Mouse (Mus musculus) spleen, adult 12 weeks (tissue): Measurements from ENCODE around the gene Atxn1.

Experiments
- DNase-seq: peaks from one replicate; pipeline ENCODE4 v3.0.0; 2022; ENCODE audit warnings: low spot score

Atxn1 gene

DNA sequence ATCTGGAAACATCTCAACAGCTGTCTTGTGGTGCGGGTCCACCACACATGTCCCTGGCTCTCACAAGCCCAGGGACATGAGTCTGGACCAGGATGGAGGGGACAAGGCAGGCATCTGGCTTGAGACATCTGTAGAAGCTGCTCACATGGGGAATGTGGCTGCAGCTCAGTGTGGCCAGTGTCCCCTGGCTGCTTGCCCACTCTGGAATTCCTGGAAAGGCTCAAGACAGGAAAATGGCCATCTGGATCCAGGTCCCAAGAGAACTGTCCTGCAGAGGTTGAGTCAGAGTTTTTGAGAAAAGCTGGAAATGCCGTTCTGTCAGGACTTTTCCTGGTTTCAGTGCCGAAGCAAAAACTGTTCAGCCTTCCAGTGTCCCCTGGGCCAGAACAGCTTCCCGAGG lies 388.6 kb downstream of the Atxn1 start:
- no peak for DNase-seq

DNA sequence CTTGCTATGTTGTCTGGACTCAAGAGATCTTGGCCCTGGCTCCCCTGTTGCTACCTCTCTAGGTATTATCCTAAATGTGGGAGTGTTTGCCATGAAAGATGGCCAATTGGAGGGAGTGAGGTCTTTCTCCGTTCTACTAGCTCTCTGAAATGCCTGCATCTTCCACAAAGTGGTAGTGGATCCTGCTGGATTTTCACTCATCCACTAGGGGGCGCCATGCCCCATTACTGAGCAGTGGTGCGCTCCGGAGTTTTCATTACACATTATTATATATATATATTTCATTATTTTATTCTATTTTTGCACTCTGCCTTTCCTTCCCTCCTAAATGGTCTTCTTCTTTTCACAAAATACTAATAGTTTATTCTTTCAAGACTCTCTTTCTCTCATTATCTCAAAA lies 392.0 kb downstream of the Atxn1 start:
- DNase-seq, result peak; percentile 4

DNA sequence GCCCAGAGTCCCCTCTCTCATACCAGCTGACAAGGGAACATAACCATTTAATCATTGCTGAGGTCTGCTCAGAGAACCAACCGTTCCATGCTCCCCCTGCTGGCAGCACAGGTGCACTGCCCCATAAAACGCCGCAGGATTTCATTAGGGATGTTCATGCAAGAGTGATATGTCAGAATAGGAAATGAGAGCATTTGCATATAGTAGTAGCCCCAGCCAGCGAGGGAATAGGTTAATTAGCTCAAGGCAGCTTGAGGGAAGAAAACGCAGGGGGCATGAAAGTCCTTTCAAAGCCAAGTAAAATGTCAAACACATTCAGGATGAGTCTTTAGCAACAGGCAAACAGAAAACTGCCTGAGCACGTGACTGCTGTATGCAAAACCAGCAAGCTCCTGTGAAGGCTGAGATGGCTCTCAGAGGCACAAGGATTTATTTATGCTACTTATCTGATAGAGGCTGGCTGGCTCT lies 393.0 kb downstream of the Atxn1 start:
- DNase-seq, result peak; percentile 45

DNA sequence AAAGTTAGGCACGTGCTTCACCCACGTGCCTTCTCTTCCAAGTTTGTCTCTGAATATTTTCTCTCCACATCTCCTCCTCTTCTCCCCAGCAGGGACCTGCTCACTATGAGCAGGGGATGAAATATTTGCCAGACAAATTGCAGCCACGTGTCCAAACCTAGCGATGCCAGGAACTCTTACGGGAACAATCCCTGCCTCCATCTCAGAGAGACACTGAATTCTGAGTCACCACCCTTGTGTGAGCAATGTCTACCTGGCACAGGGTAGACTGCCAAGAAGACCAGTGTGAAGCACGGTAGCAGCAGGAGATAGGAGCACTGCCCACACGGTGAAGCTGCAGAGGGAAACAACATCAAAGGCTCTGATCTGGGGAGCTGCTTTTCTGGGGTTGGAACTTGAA lies 394.9 kb downstream of the Atxn1 start:
- DNase-seq, result no peak

DNA sequence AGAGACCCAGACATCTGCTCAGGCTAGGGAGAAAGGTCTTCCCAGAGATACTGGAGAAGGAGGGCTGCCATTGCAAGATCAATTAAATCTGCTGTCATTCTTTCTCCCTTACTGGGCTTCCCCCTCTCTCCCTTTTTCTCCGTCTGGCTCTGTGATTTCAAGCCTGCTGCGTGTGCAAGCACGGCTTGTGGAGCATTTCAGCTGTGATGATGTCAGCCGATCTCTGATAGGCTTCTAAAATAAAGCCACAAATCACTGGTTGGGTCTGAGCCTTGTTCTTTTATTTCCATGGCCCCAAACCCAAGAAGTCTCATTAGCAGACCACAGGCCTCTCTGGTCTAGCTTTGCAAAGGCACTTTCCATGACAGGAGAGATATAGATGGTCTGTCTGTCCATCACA lies 399.9 kb downstream of the Atxn1 start:
- DNase-seq, result no peak

GRCm38 (mm10) chr13:45562011-45562410 lies 402.8 kb downstream of the Atxn1 start:
- DNase-seq, result no peak

GRCm38 (mm10) chr13:45560543-45560942 lies 404.3 kb downstream of the Atxn1 start:
- no peak for DNase-seq

GRCm38 (mm10) chr13:45559258-45559657 lies 405.6 kb downstream of the Atxn1 start:
- DNase-seq, result no peak

DNA sequence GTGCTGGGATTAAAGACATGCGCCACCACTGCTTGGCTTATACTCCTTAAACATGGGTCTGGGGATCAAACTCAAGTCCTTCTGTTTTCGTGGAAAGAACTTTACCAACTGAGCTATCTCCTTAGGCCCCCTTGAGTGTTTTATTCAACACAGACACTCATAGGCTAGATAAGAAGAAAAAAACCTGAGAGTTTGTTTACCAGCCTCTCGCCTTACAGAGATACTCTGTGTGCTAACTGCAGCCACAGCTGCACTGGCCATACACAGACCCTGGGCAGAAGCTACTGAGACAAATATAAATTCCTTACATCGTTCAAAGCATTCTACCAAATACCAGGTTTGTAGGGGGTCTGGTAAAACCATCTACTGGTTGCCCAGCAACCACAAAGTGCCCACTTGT lies 406.4 kb downstream of the Atxn1 start:
- no peak for DNase-seq

DNA sequence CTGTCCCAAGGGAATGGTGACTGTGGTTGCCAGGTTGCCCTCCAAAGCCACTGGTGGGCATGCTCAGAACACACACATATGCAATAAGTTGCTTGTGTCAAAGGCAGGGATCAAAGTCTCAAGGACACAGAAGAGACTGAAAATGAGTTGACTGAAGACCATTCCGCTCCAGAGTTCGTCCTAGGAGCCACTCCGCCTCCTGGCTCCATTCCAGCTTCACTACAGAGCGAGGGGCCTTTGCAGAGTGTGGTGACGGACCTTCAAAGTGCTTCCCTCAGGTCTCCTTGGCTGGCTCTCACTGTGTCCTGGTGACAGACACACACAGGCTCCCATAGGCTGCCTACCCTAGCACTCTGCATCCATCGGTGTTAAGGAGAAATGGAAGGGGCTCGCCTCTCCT lies 411.1 kb downstream of the Atxn1 start:
- DNase-seq, result no peak

DNA sequence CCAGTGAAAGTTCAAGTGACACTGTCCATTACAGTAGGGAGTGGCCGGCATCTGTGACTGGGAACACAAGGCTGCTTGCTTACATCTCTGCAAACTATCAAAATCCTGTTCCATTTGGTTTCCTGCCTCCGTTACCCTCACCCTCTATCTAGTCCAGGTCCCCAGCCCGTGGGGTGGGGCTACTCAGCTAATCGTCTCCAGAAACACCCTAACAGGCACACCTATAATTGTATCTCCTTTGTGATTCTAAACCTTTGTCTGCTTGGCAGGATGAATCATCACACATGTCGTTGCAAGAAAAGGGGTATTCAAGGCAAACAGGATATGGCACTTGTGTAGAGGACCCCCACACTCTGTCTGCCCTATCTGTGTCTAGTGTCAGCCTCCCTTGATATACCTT lies 417.3 kb downstream of the Atxn1 start:
- DNase-seq, result no peak

DNA sequence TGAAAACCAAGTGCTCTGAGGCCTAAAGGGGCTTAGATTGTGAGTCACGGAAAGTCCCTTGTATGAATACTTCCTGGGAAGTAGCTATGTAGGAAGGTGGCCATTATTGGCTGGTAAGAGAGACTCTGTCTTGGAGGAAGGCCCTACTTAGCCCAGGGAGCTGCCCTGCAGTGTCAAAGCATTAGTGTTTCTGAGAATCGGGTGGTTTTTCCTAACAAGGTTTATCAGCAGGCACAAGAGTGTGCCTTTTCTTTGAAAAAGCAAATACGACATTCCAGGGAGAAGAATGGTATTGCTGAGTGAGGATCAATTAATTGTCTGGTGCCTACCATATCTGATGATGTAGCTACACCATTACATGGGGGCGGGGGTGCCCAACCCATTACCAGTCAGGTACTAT lies 417.9 kb downstream of the Atxn1 start:
- no peak for DNase-seq

DNA sequence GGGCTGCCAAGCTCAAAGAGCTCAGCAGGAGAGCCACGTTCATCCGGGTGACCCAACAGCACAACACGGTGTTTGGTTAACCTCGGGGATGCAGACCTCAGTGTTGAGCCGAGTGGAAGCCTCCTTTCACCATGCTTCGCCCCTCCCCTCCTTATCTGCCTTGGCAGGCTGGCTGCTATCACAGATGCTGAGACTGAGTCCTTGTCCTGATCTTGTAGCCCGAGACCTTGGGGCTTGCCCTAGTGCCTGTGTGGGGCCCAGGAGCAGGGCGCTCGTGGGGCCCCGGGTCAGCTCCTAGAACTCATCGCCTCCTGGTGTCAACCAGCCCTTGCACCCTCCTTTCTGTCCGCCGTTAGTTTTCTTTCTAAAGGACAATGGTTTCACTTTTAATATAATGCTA lies 418.8 kb downstream of the Atxn1 start:
- no peak for DNase-seq

DNA sequence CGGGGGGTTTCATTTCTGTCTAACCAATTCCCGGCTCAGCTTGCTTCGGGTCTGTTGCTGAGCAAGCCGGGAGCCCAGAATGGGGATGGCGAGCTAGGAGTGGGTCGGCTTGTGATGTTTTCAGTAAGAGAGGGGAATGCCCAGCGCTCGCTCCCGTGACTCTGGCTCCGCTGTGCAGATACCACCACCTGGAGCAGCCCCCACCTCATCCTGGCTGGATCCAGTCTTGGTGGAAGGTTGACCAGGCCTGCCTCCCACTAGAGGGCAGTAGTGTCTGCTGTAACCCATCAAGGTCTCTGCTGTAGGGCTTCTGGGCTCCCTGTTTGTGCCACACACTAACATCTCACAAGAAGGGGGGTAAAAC lies 425.6 kb downstream of the Atxn1 start:
- no peak for DNase-seq

GRCm38 (mm10) chr13:45538532-45539204 lies 426.1 kb downstream of the Atxn1 start:
- no peak for DNase-seq

DNA sequence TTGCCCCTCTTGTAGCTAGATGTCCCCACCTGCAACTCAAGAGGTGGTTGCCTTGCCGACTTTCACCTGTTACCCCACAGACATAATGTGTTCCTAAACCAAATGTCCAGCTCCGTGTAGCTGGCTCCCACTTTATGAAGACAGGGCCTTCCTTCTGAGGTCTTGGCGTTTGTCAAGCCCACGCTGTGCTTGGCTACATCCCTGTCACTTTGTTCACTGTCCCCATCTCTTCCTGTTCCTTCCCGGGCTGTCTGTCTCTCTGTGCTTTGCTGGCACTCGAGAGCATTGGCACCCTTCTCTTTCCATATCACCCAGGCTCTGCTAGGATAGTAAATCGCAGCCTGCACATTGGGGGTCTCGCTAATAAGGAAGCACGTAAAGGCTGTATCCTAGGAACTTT lies 426.7 kb downstream of the Atxn1 start:
- DNase-seq, result no peak

- no peak for DNase-seq
Measured at GRCm38 (mm10) chr13:45537110-45537509, 427.7 kb downstream of the Atxn1 start.

DNA sequence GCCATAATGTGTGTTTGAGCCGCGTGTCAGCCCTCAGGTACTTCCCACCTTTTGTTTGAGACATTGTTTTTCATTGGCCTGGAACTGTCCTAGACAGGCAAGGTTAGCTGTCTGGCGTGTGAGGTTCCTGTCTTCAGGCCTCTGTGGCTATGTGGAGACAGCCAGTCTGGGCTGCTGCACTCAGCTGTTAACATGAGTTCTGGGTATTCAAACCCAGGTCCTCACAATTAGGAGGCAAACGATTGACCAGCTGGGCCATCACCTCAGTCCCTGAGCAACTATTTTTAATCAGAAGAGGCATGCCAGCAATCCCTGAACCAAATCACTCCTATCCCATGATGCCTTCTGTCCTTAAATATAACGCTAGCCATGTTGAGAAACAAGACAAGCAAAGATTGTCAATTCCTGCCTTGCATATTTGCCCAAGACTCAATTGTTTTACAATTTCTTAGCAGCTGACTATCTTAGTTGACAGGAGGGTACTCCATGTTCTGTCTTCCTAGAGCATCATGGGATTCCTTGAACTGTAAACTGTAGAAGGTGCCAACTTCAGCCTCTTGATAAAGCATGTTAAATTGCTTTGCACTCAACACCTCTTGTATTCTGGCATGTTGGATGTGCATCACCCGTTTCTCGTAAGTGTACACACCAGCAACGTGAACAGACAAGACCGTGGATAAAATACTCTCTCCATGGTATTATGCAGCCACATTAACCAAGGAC lies 428.9 kb downstream of the Atxn1 start:
- no peak for DNase-seq

DNA sequence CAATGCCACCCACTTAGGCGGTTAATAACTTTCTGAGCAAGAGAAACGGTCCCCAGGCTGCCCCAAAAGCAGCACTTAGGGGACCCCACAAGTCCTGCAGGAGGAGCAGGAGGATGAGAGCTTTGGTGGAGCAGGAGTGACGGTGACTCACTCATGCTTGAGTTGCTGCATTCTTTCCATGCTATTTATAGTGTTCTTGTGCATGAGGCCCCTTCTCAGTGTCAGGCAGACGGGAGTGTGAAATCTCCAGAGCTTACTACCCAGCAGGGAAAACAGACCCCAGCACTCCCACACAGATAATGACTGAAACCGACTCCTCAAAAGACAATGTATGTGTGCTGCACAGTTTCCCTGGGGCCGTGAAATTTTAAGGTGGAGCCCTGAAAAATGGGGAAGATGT lies 434.1 kb downstream of the Atxn1 start:
- no peak for DNase-seq

DNA sequence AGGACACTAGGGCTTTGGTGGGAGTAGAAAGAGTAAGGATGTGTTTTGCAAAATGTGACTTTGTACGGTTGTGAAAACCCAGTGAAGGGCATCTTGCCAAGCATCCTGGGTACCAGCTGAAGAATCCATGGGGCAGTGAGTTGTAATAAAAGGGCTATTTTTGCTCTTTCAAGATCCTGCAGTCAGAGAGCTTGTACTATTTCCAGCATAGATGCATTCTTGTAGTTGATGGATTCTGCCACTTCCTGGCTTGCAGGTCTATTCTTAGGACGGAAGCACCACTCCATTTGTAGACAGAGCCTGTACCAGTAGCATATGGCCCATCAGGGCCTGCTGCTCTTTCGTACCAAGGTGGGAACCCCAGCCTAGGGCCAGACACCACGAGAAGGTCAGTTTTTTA lies 436.0 kb downstream of the Atxn1 start:
- DNase-seq, result no peak

GRCm38 (mm10) chr13:45527232-45527964 lies 437.4 kb downstream of the Atxn1 start:
- no peak for DNase-seq

- DNase-seq, result no peak
Measured at GRCm38 (mm10) chr13:45526230-45526629, 438.6 kb downstream of the Atxn1 start.

- no peak for DNase-seq
Measured at GRCm38 (mm10) chr13:45524791-45525435, 439.9 kb downstream of the Atxn1 start.
